Mouse (Mus musculus): ENCODE measurements at regions not wholly inside any gene's neighbourhood (a gene's known extent, or its start where the extent isn't known, plus 50 kb on each side); places are given as distances from the start of the nearest gene placed in this dataset.

- TF ChIP-seq CTCF (IDR thresholded peaks at IDR 0.05; ENCODE audit: low read depth, low read length) (no peak), POLR2A (IDR thresholded peaks at IDR 0.05; ENCODE audit: borderline replicate concordance, low read depth, low read length) (no peak)
These were observed 371.2 kb downstream of the Serpinb8 start for GRCm38 (mm10) chr1:107961009-107961408.

Data from bone marrow macrophage, adult 2 months (primary cell).